Comparison of ENCODE assay signal across 28 mouse cellular contexts in genomic region chr6:35493851-35494250, GRCm38 (mm10).
"Had no signal": no experiment of that assay in that cellular context is flagged by ENCODE, and none has a peak within 500 bp of the region (broad histone marks: within the 10 kb centered on the region; RNA-seq: fewer than 3 reads in every experiment).

No protein-coding gene starts in this region.

- H3K36me3 ChIP-seq: embryonic facial prominence, embryonic 10.5 days; embryonic facial prominence, embryonic 12.5 days; embryonic facial prominence, embryonic 13.5 days; embryonic facial prominence, embryonic 15.5 days; forebrain, embryonic 10.5 days; forebrain, embryonic 12.5 days; forebrain, embryonic 15.5 days had no signal

- H3K27ac ChIP-seq: embryonic facial prominence, embryonic 10.5 days; embryonic facial prominence, embryonic 12.5 days; embryonic facial prominence, embryonic 13.5 days; embryonic facial prominence, embryonic 15.5 days; forebrain, embryonic 10.5 days; forebrain, embryonic 12.5 days; forebrain, embryonic 13.5 days; forebrain, embryonic 15.5 days; gastrocnemius, adult 2 months; heart, adult 2 months had no signal

- DNase-seq: cerebellum, adult 2 months; cerebellum, adult 8-10 months; cerebellum, adult 9-10 months; cerebellum, adult 9-11 months; cerebellum, postnatal 10 days; cerebellum, postnatal 14 days; cerebellum, postnatal 25 days; cerebellum, postnatal 36 days; embryo, embryonic 11 days; forebrain, postnatal 0 days; gastrocnemius, adult 2 months; gastrocnemius, postnatal 10 days; gastrocnemius, postnatal 14 days; gastrocnemius, postnatal 25 days; gastrocnemius, postnatal 36 days; heart, adult 18-20 months; heart, adult 2 months had no signal

- H3K9me3 ChIP-seq: embryonic facial prominence, embryonic 10.5 days; embryonic facial prominence, embryonic 12.5 days; embryonic facial prominence, embryonic 13.5 days; embryonic facial prominence, embryonic 15.5 days; forebrain, embryonic 12.5 days; forebrain, embryonic 15.5 days had no signal

- H3K4me3 ChIP-seq: embryonic facial prominence, embryonic 10.5 days; embryonic facial prominence, embryonic 12.5 days; embryonic facial prominence, embryonic 13.5 days; embryonic facial prominence, embryonic 15.5 days; erythroblast, embryonic 14.5 days; forebrain, embryonic 10.5 days; forebrain, embryonic 12.5 days; forebrain, embryonic 13.5 days; forebrain, embryonic 15.5 days; gastrocnemius, adult 2 months; heart, adult 2 months had no signal

- ATAC-seq: forebrain, embryonic 13.5 days; forebrain, embryonic 14.5 days; forebrain, embryonic 15.5 days; forebrain, embryonic 16.5 days; forebrain, postnatal 0 days had no signal

- H3K9ac ChIP-seq: embryonic facial prominence, embryonic 12.5 days; embryonic facial prominence, embryonic 13.5 days; embryonic facial prominence, embryonic 15.5 days; forebrain, embryonic 12.5 days; forebrain, embryonic 13.5 days; forebrain, embryonic 15.5 days; forebrain, postnatal 0 days had no signal

- H3K4me1 ChIP-seq: embryonic facial prominence, embryonic 10.5 days; embryonic facial prominence, embryonic 12.5 days; embryonic facial prominence, embryonic 13.5 days; embryonic facial prominence, embryonic 15.5 days; forebrain, embryonic 10.5 days; forebrain, embryonic 12.5 days; forebrain, embryonic 13.5 days; forebrain, embryonic 15.5 days had no signal

- H3K4me2 ChIP-seq: embryonic facial prominence, embryonic 12.5 days; embryonic facial prominence, embryonic 13.5 days; embryonic facial prominence, embryonic 15.5 days; forebrain, embryonic 12.5 days; forebrain, embryonic 13.5 days; forebrain, embryonic 15.5 days had no signal

- H3K27me3 ChIP-seq: embryonic facial prominence, embryonic 12.5 days; embryonic facial prominence, embryonic 13.5 days; embryonic facial prominence, embryonic 15.5 days; forebrain, embryonic 12.5 days; forebrain, embryonic 13.5 days; forebrain, embryonic 15.5 days had no signal
